Mouse (Mus musculus) C2C12 (cell line): ENCODE results near the gene Palld.

Experiments
- CEBPB ChIP-seq: IDR thresholded peaks from one replicate; pipeline ENCODE4 v1.6.1; 2011; ENCODE audit warnings: low read depth, mild to moderate bottlenecking, control low read depth, moderate library complexity
- CTCF ChIP-seq: IDR thresholded peaks from one replicate; pipeline ENCODE4 v1.5.1; 2011; ENCODE audit not compliant: control insufficient read depth, insufficient read depth, insufficient read length
- MYOG ChIP-seq: IDR thresholded peaks from one replicate; pipeline ENCODE4 v1.6.1; 2011; ENCODE audit not compliant: control insufficient read depth, insufficient read length; ENCODE audit errors: extremely low read depth
- USF1 ChIP-seq: IDR thresholded peaks from one replicate; pipeline ENCODE4 v1.6.1; 2011; ENCODE audit warnings: low read depth, mild to moderate bottlenecking, control low read depth, moderate library complexity

DNA sequence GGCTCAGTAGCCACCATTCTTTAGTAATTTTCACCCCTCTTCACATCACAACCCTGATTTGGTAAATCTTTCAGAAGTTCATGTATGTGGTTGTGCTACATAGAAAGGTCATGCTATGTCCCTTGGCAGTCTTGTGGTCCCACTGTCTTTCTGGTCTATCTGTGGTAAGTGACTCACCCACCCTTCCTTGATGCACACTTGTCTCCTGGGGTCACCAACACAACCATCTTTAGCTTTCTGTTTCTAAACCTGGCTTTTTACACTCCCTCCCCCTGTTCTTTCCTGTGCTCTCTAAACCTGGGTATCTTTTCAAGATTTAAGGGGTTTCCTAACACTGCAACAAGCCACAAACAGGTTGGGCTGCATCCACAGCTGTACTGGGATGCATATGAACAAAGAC is 345.5 kb downstream of the Palld start:
- TF ChIP-seq MYOG, result no peak
- no peak for TF ChIP-seq CTCF
- TF ChIP-seq USF1, result no peak
- TF ChIP-seq CEBPB, result no peak
